Mouse (Mus musculus): Measurements from ENCODE around the gene Alcam. TPM values are rescaled to one million over a fixed set of nuclear protein-coding genes. Genes with fewer than 3 reads are reported as not detected.

The Alcam gene
- polyA plus RNA-seq, 1 experiment from 2014 or later: 47.0 TPM

DNA sequence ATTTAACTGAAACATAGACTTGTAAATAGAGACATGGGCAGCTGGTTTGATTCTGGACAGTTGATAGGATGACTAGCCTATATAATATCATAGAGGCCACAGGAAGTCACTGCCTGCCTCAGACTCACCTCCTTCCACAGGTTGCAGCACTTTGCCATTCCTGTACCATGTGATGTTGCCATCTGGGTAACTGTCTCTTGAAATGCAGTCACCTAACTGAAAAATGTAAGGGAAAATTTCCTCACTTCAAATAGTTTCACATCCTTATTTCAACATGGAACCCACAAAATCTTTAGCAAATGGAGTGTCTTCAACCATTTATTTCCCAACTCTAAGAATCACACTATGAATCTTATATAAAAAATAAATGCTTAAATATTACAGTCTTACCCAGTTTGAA is 158.3 kb downstream of the Alcam start:
- Histone ChIP-seq H3K4me1 (replicated peaks; ENCODE audit: control insufficient read depth, insufficient read depth, low read length) (no peaks in the 10 kb centered on the region), H3K27ac (ENCODE audit: low read depth) (no peak overlapping the region), H3K9me3 (ENCODE audit: control insufficient read depth, low read length) (no peaks in the 10 kb centered on the region), H3K4me3 (ENCODE audit: low read depth, low read length) (no peak overlapping the region), H3K9ac (ENCODE audit: low read length) (no peak overlapping the region), H3K36me3 (ENCODE audit: control insufficient read depth, insufficient read depth, low read length) (0 out of 2 replicates have a peak, but pooled peaks cover 3% of the 10 kb centered on the region), H3K4me2 (ENCODE audit: low read length) (no peak overlapping the region), H3K27me3 (replicated peaks; ENCODE audit: control insufficient read depth, insufficient read depth, low read length) (no peaks in the 10 kb centered on the region)
- ATAC-seq (replicated peaks; ENCODE audit: low FRiP score, low TSS enrichment, low read depth) (no peak), DNase-seq (ENCODE audit: low spot score) (no peak)

DNA sequence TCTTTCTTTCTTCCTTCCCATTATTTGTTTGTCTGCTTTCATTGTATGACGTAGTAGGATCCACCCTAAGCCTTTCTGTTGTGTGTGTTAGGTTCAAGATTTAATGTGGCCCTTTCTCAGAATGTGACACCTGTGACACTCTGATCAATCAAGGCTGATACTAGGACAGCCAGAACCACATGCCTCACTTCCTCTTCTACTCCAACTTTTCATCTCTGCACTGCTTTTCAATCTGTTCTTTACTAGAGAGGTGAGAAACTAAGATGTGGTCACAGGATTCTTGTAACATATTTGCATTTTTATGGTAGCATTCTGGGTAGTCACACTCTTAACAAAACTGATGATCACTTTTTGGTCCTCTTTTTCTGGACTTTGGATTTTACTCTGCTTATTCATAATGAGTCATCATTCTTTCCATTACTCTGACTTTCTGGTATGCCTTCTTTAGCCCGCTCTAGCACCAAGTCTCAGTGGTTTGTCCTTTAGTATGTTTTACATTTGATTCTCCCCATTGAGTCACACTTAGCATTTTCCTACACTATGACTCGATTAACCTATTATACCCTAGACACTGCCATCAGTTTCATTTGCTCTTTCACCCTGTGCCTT is 161.3 kb downstream of the Alcam start:
- H3K27me3 ChIP-seq (replicated peaks; ENCODE audit: control insufficient read depth, insufficient read depth, low read length): no peaks in the 10 kb centered on the region
- no peak overlapping the region for H3K4me3 ChIP-seq (ENCODE audit: low read depth, low read length)
- WGBS: 93% methylated on average over 3 of the region's 3 CpGs
- ATAC-seq (replicated peaks; ENCODE audit: low FRiP score, low TSS enrichment, low read depth) (no peak), DNase-seq (ENCODE audit: low spot score) (no peak)
- no peak overlapping the region for H3K9ac ChIP-seq (ENCODE audit: low read length)
- no peaks in the 10 kb centered on the region for H3K9me3 ChIP-seq (ENCODE audit: control insufficient read depth, low read length)
- no peak overlapping the region for H3K4me2 ChIP-seq (ENCODE audit: low read length)
- H3K27ac ChIP-seq (ENCODE audit: low read depth): no peak overlapping the region
- no peaks in the 10 kb centered on the region for H3K4me1 ChIP-seq (replicated peaks; ENCODE audit: control insufficient read depth, insufficient read depth, low read length)
- H3K36me3 ChIP-seq (ENCODE audit: control insufficient read depth, insufficient read depth, low read length): 0 out of 2 replicates have a peak, but pooled peaks cover 3% of the 10 kb centered on the region

DNA sequence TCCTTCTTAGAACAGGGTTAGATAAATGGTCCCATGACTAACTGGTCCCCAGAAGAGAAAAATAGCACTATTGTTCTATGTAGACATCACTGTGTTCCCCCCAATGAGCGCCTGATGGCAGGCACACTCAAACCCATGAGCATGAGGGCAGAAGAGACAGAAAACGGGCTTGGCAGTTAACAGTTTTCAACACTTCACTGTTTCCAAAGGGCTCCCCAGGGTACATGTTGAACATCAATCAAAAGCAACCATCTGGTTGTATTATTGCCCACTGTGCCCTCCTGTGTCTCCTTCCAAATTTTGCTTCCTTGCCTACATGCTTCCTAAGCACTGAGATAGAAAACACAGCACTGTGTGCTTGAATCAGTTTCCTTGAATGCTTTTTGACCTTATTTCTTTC is 173.7 kb downstream of the Alcam start:
- H3K27me3 ChIP-seq (replicated peaks; ENCODE audit: control insufficient read depth, insufficient read depth, low read length): no peaks in the 10 kb centered on the region
- no peaks in the 10 kb centered on the region for H3K36me3 ChIP-seq (ENCODE audit: control insufficient read depth, insufficient read depth, low read length)
- ATAC-seq (replicated peaks; ENCODE audit: low FRiP score, low TSS enrichment, low read depth) (no peak), DNase-seq (ENCODE audit: low spot score) (no peak)
- no peak overlapping the region for H3K4me2 ChIP-seq (ENCODE audit: low read length)
- H3K4me1 ChIP-seq (replicated peaks; ENCODE audit: control insufficient read depth, insufficient read depth, low read length): no peaks in the 10 kb centered on the region
- H3K27ac ChIP-seq (ENCODE audit: low read depth): no peak overlapping the region
- WGBS: 75% methylated on average over 2 of the region's 2 CpGs
- H3K4me3 ChIP-seq (ENCODE audit: low read depth, low read length): no peak overlapping the region
- H3K9ac ChIP-seq (ENCODE audit: low read length): no peak overlapping the region
- no peaks in the 10 kb centered on the region for H3K9me3 ChIP-seq (ENCODE audit: control insufficient read depth, low read length)

DNA sequence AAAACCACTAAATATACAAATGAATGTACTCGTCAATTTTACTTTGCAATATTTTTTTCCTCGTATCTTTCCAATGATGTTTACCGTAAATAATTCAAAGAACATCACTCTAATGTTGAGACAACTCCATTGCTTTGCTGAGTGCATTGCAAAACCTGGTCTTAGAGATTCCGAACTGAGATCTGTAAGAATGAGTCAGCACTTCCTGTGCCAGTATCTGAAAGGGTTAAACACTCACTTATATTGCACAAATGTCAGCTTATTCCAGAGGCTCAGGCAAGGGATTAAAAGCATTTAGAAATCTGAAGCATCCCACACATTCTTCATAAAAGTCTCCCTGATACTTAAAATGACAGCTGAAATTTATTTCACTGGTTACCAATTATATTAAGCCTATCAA is 188.8 kb downstream of the Alcam start:
- ATAC-seq (replicated peaks; ENCODE audit: low FRiP score, low TSS enrichment, low read depth): no peak
- 83% methylated on average over 4 of the region's 4 CpGs for WGBS
- Histone ChIP-seq H3K27me3 (replicated peaks; ENCODE audit: control insufficient read depth, insufficient read depth, low read length) (no peaks in the 10 kb centered on the region), H3K4me1 (replicated peaks; ENCODE audit: control insufficient read depth, insufficient read depth, low read length) (no peaks in the 10 kb centered on the region), H3K9ac (ENCODE audit: low read length) (no peak overlapping the region), H3K4me3 (ENCODE audit: low read depth, low read length) (no peak overlapping the region), H3K4me2 (ENCODE audit: low read length) (no peak overlapping the region), H3K27ac (ENCODE audit: low read depth) (no peak overlapping the region), H3K9me3 (ENCODE audit: control insufficient read depth, low read length) (no peaks in the 10 kb centered on the region), H3K36me3 (ENCODE audit: control insufficient read depth, insufficient read depth, low read length) (no peaks in the 10 kb centered on the region; the same call in 1 of the 2 replicates)
- no peak for DNase-seq (ENCODE audit: low spot score)

DNA sequence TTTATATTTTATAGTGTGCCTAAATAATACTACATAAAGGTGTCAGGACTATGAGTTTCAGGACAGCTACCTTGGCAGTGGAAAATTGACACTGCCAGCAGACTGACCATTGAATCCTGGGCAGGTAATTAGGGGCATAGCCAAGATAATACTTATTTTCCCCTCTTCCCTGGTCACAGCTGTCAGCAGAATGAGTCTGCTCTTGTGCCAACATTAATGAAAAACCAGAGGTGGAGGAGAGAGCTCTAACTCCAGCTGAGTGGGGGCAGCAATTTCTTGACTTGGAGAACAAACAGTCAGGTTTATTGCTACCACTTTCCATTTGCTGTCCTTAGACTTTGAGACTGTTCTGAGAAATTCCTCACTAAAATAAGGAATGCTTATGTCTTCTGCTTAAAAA is 190.1 kb downstream of the Alcam start:
- ATAC-seq (replicated peaks; ENCODE audit: low FRiP score, low TSS enrichment, low read depth) (no peak), DNase-seq (ENCODE audit: low spot score) (no peak)
- no peak overlapping the region for H3K4me3 ChIP-seq (ENCODE audit: low read depth, low read length)
- H3K4me2 ChIP-seq (ENCODE audit: low read length): no peak overlapping the region
- H3K9me3 ChIP-seq (ENCODE audit: control insufficient read depth, low read length): no peaks in the 10 kb centered on the region
- no peaks in the 10 kb centered on the region for H3K27me3 ChIP-seq (replicated peaks; ENCODE audit: control insufficient read depth, insufficient read depth, low read length)
- H3K27ac ChIP-seq (ENCODE audit: low read depth): no peak overlapping the region
- no peak overlapping the region for H3K9ac ChIP-seq (ENCODE audit: low read length)
- no peaks in the 10 kb centered on the region; the same call in 1 of the 2 replicates for H3K36me3 ChIP-seq (ENCODE audit: control insufficient read depth, insufficient read depth, low read length)
- no peaks in the 10 kb centered on the region for H3K4me1 ChIP-seq (replicated peaks; ENCODE audit: control insufficient read depth, insufficient read depth, low read length)

DNA sequence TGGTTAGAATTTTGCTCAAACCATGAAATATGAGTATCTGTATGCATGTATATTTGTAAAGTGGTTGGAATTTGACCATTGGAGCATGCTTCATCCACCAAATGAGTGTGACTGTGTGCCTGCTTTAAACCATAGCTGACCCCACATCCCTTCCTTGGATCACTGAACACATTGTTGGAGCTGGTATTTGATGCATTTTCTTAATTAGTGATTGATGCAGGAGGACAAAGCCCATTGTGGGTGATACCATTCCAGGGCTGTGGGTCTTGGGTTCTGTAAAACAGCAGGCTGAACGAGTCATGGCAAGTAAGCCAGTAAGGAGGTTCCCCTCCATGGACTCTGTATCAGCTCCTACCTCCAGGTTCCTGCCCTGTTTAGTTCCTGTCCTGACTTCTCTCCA is 191.3 kb downstream of the Alcam start:
- Histone ChIP-seq H3K4me3 (ENCODE audit: low read depth, low read length) (no peak overlapping the region), H3K9me3 (ENCODE audit: control insufficient read depth, low read length) (no peaks in the 10 kb centered on the region), H3K9ac (ENCODE audit: low read length) (no peak overlapping the region), H3K4me1 (replicated peaks; ENCODE audit: control insufficient read depth, insufficient read depth, low read length) (no peaks in the 10 kb centered on the region), H3K27me3 (replicated peaks; ENCODE audit: control insufficient read depth, insufficient read depth, low read length) (no peaks in the 10 kb centered on the region), H3K27ac (ENCODE audit: low read depth) (no peak overlapping the region), H3K4me2 (ENCODE audit: low read length) (no peak overlapping the region), H3K36me3 (ENCODE audit: control insufficient read depth, insufficient read depth, low read length) (no peaks in the 10 kb centered on the region)
- DNase-seq (ENCODE audit: low spot score) (no peak), ATAC-seq (replicated peaks; ENCODE audit: low FRiP score, low TSS enrichment, low read depth) (no peak)
- WGBS: 76% methylated on average over 1 of the region's 1 CpGs

DNA sequence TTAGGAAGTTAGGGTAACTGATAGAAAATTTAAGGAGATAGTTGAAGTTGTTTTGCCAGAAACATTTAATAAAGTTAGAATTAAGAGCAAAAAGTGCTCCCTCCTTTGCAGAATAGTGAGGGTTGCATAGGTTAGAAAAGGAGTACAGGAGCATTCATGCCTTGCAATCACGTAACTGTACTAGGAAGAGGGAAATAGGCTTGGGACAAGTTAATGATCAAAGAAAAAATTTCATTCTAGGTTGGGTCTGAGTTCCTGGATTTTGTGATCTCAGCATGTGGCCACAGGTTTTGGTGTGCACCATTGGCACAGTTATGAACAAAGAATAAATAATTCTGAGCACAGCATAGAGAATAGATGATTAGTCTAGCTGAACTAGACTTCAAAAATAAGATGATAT is 192.1 kb downstream of the Alcam start:
- WGBS: 83% methylated on average over 1 of the region's 1 CpGs
- ATAC-seq (replicated peaks; ENCODE audit: low FRiP score, low TSS enrichment, low read depth): no peak
- no peaks in the 10 kb centered on the region for H3K4me1 ChIP-seq (replicated peaks; ENCODE audit: control insufficient read depth, insufficient read depth, low read length)

DNA sequence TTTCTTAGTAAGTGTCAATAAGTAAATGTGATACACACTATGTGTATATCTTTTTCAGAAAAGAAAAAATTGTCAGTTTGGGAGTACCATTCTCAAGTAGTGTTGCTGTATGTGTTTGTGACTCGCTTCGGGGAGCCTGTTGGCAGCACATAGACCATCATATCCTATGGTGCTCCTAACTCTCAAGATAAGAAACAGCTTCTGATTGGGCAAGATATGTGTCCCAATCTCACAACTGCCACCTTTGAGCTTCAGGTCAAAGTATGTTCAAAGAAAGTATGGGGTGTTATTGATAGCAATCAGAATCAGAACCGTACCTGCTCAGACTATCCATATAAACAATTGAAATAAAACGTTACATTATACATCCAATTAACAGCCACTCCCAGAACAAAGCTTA is 202.9 kb downstream of the Alcam start:
- Histone ChIP-seq H3K27ac (ENCODE audit: low read depth) (no peak overlapping the region), H3K4me1 (replicated peaks; ENCODE audit: control insufficient read depth, insufficient read depth, low read length) (no peaks in the 10 kb centered on the region), H3K9ac (ENCODE audit: low read length) (no peak overlapping the region), H3K9me3 (ENCODE audit: control insufficient read depth, low read length) (no peaks in the 10 kb centered on the region), H3K4me2 (ENCODE audit: low read length) (no peak overlapping the region), H3K27me3 (replicated peaks; ENCODE audit: control insufficient read depth, insufficient read depth, low read length) (no peaks in the 10 kb centered on the region), H3K4me3 (ENCODE audit: low read depth, low read length) (no peak overlapping the region), H3K36me3 (ENCODE audit: control insufficient read depth, insufficient read depth, low read length) (peaks cover 4% of the 10 kb centered on the region; the same call in 1 of the 2 replicates)
- 87% methylated on average over 4 of the region's 4 CpGs for WGBS
- ATAC-seq (replicated peaks; ENCODE audit: low FRiP score, low TSS enrichment, low read depth) (no peak), DNase-seq (ENCODE audit: low spot score) (no peak)

More for the DNA sequence above, 192.1 kb downstream of the Alcam start:
- H3K27ac ChIP-seq (ENCODE audit: low read depth): no peak overlapping the region
- H3K27me3 ChIP-seq (replicated peaks; ENCODE audit: control insufficient read depth, insufficient read depth, low read length): no peaks in the 10 kb centered on the region
- no peak for DNase-seq (ENCODE audit: low spot score)
- H3K4me3 ChIP-seq (ENCODE audit: low read depth, low read length): no peak overlapping the region
- no peak overlapping the region for H3K4me2 ChIP-seq (ENCODE audit: low read length)
- H3K36me3 ChIP-seq (ENCODE audit: control insufficient read depth, insufficient read depth, low read length): no peaks in the 10 kb centered on the region
- H3K9me3 ChIP-seq (ENCODE audit: control insufficient read depth, low read length): no peaks in the 10 kb centered on the region
- no peak overlapping the region for H3K9ac ChIP-seq (ENCODE audit: low read length)

DNA sequence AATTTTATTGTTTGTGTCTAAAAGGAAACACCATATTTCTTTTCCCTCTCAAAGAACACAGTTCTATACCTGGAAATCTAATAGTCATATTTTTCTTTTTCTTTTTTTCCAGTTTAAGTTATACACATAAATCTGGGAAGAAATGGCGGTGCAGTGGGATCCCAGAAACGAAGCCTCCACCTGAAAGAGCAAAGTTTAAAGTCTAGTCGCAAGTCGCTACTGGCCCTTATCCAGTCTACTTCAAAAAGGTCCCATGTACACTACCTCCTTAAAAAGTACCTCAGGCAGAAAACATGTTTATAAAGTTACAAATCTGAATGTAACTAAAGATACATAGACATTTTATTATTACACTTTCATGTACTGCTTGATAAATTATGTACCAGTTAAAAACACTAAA is 203.7 kb downstream of the Alcam start:
- Histone ChIP-seq H3K4me3 (ENCODE audit: low read depth, low read length) (no peak overlapping the region), H3K27ac (ENCODE audit: low read depth) (no peak overlapping the region), H3K4me1 (replicated peaks; ENCODE audit: control insufficient read depth, insufficient read depth, low read length) (no peaks in the 10 kb centered on the region), H3K9me3 (ENCODE audit: control insufficient read depth, low read length) (no peaks in the 10 kb centered on the region), H3K27me3 (replicated peaks; ENCODE audit: control insufficient read depth, insufficient read depth, low read length) (no peaks in the 10 kb centered on the region), H3K9ac (ENCODE audit: low read length) (no peak overlapping the region), H3K4me2 (ENCODE audit: low read length) (no peak overlapping the region), H3K36me3 (ENCODE audit: control insufficient read depth, insufficient read depth, low read length) (peaks cover 4% of the 10 kb centered on the region; the same call in 1 of the 2 replicates)
- DNase-seq (ENCODE audit: low spot score): no peak
- 91% methylated on average over 4 of the region's 4 CpGs for WGBS
- ATAC-seq (replicated peaks; ENCODE audit: low FRiP score, low TSS enrichment, low read depth): no peak

Data from intestine, embryonic 14.5 days (tissue).